In the genomic region with DNA sequence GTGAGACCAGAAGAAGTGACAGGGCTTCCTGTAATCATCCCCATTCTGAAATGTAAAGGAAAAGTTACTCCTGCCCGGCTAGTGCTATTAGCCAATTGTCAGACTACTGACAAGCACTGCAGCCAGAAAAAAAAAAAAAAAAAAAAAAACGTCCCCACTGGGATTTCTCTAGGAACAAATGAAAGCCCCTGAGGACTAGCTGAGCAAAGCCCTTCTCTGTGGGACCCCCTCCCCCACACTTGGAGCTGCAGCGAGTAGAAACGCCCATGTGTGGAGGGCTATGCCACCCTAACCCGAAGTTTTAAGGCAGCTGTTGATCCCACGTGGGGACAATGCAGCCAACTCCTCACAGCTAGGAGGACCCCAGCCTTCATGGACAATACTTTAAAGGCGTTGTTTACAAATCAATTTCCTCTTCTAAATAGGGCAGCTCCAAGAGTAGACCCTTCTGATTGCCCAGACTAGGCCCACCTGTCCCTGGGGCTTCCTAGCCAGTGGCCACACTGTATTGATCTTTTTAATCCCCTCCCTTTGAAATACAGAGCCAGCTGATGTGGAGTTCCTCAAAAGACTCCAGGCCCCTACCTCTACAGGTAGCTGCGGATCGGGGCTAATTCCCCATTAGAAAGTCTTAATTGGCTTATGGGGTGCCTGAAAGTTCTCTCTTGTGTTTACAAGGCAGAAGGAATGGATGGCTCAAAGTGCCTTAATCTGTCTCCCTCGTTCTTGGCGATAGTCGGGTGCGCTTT, we compare ENCODE assay signal across 20 mouse cellular contexts. TPM values are rescaled to one million over a fixed set of nuclear protein-coding genes. Genes with fewer than 3 reads are reported as not detected.
DNase-seq lines count a peak whose midpoint lies in the region; ATAC-seq lines count a peak whose summit lies in the region.
"Had no signal": no experiment of that assay in that cellular context is flagged by ENCODE, and none has a peak within 500 bp of the region (broad histone marks: within the 10 kb centered on the region; RNA-seq: fewer than 3 reads in every experiment).

No protein-coding gene starts in this region.

- H3K27ac ChIP-seq in hindbrain, embryonic 11.5 days (ENCODE audit: low read depth, low read length) = no peak overlapping the region
- H3K27ac ChIP-seq in hindbrain, embryonic 16.5 days (ENCODE audit: low read depth, low read length) = no peak overlapping the region
- H3K27ac ChIP-seq in intestine, embryonic 16.5 days (ENCODE audit: low read length) = no peak overlapping the region
- H3K27ac ChIP-seq: embryonic facial prominence, embryonic 15.5 days; heart, embryonic 10.5 days; hindbrain, postnatal 0 days; kidney, postnatal 0 days; limb, embryonic 13.5 days; liver, embryonic 13.5 days had no signal

- peaks cover 15% of the 10 kb centered on the region for H3K4me1 ChIP-seq in hindbrain, embryonic 11.5 days (replicated peaks; ENCODE audit: control insufficient read depth, insufficient read depth, low read length)
- peaks cover 12% of the 10 kb centered on the region for H3K4me1 ChIP-seq in hindbrain, embryonic 16.5 days (ENCODE audit: control insufficient read depth, insufficient read depth, low read depth, low read length)
- H3K4me1 ChIP-seq in intestine, embryonic 16.5 days (ENCODE audit: control insufficient read depth, insufficient read depth, low read length) = peaks cover 3% of the 10 kb centered on the region
- H3K4me1 ChIP-seq: liver, embryonic 13.5 days had no signal

- no peak overlapping the region for H3K4me3 ChIP-seq in hindbrain, embryonic 11.5 days (ENCODE audit: low read depth, low read length)
- H3K4me3 ChIP-seq in hindbrain, embryonic 16.5 days (ENCODE audit: low read length) = no peak overlapping the region
- no peak overlapping the region for H3K4me3 ChIP-seq in intestine, embryonic 16.5 days (ENCODE audit: low read length)
- H3K4me3 ChIP-seq: embryonic facial prominence, embryonic 15.5 days; heart, embryonic 10.5 days; limb, embryonic 13.5 days; liver, embryonic 13.5 days had no signal

- no peak overlapping the region for H3K4me2 ChIP-seq in hindbrain, embryonic 11.5 days (replicated peaks; ENCODE audit: low read depth, low read length)
- H3K4me2 ChIP-seq in hindbrain, embryonic 16.5 days (ENCODE audit: low read length) = no peak overlapping the region
- no peak overlapping the region for H3K4me2 ChIP-seq in intestine, embryonic 16.5 days (ENCODE audit: low read depth, low read length)
- H3K4me2 ChIP-seq: embryonic facial prominence, embryonic 15.5 days; limb, embryonic 13.5 days; liver, embryonic 13.5 days; lung, embryonic 14.5 days had no signal

- peaks cover 93% of the 10 kb centered on the region for H3K27me3 ChIP-seq in hindbrain, embryonic 11.5 days (ENCODE audit: control insufficient read depth, insufficient read depth, low read length)
- H3K27me3 ChIP-seq in hindbrain, embryonic 16.5 days (replicated peaks; ENCODE audit: control insufficient read depth, insufficient read depth, low read length) = peaks cover 79% of the 10 kb centered on the region
- peaks cover 85% of the 10 kb centered on the region for H3K27me3 ChIP-seq in intestine, embryonic 16.5 days (replicated peaks; ENCODE audit: control insufficient read depth, insufficient read depth, low read length)

- H3K36me3 ChIP-seq in hindbrain, embryonic 11.5 days (ENCODE audit: control insufficient read depth, insufficient read depth, low read length) = no peaks in the 10 kb centered on the region
- H3K36me3 ChIP-seq in hindbrain, embryonic 16.5 days (ENCODE audit: control insufficient read depth, insufficient read depth, low read length) = no peaks in the 10 kb centered on the region
- no peaks in the 10 kb centered on the region for H3K36me3 ChIP-seq in intestine, embryonic 16.5 days (ENCODE audit: control insufficient read depth, insufficient read depth, low read length)
- H3K36me3 ChIP-seq: embryonic facial prominence, embryonic 15.5 days; heart, embryonic 10.5 days; limb, embryonic 13.5 days; liver, embryonic 13.5 days had no signal

- no peak overlapping the region for H3K9ac ChIP-seq in hindbrain, embryonic 11.5 days (ENCODE audit: low read depth, low read length)
- no peak overlapping the region for H3K9ac ChIP-seq in hindbrain, embryonic 16.5 days (ENCODE audit: low read depth, low read length)
- H3K9ac ChIP-seq in intestine, embryonic 16.5 days (ENCODE audit: low read depth, low read length) = no peak overlapping the region
- H3K9ac ChIP-seq: embryonic facial prominence, embryonic 15.5 days; limb, embryonic 13.5 days; liver, embryonic 13.5 days; lung, embryonic 14.5 days had no signal

- WGBS in hindbrain, embryonic 11.5 days = 2% methylated on average over 13 of the region's 13 CpGs
- WGBS in hindbrain, embryonic 16.5 days = 1% methylated on average over 13 of the region's 13 CpGs
- 2% methylated on average over 13 of the region's 13 CpGs for WGBS in intestine, embryonic 16.5 days

- H3K9me3 ChIP-seq in hindbrain, embryonic 11.5 days (ENCODE audit: control insufficient read depth, low read length) = no peaks in the 10 kb centered on the region
- H3K9me3 ChIP-seq in hindbrain, embryonic 16.5 days (ENCODE audit: control insufficient read depth, low read length) = 0 out of 2 replicates have a peak, but pooled peaks cover 2% of the 10 kb centered on the region
- no peaks in the 10 kb centered on the region for H3K9me3 ChIP-seq in intestine, embryonic 16.5 days (ENCODE audit: control insufficient read depth, low read length)
- H3K9me3 ChIP-seq: embryonic facial prominence, embryonic 15.5 days; heart, embryonic 10.5 days; limb, embryonic 13.5 days; liver, embryonic 13.5 days had no signal

- no peak for ATAC-seq in hindbrain, embryonic 11.5 days (ENCODE audit: low FRiP score)
- ATAC-seq in hindbrain, embryonic 16.5 days = no peak
- ATAC-seq in intestine, embryonic 16.5 days = no peak
- ATAC-seq: hindbrain, postnatal 0 days had no signal

- peak; percentile 51 for DNase-seq in embryo, embryonic 11 days
- DNase-seq in embryo, embryonic 10 days (ENCODE audit: low spot score) = no peak
- peak; percentile 59 for DNase-seq in hindbrain, embryonic 11.5 days (ENCODE audit: low spot score)
- peak; percentile 43 for DNase-seq in retina, postnatal 1 day
- no peak for DNase-seq in retina, embryonic 14.5 days (ENCODE audit: low spot score)
- DNase-seq: cerebellum, adult 2 months; gastrocnemius, postnatal 36 days; heart, postnatal 10 days; kidney, adult 18-20 months; liver, embryonic 13.5 days; lung, embryonic 14.5 days; lung, postnatal 36 days had no signal

RNA-seq across cellular contexts. Expression of gene Neurog1, which starts 2.2 kb away (rescaled TPM):
- 30.6 and 37.4 TPM in 2 replicates for polyA plus RNA-seq in hindbrain, embryonic 11.5 days (2014; fragmentation: Nextera tagmentation; extraction: Ambion mirVana)
- 0.11 and 1.0 TPM in 2 replicates for polyA plus RNA-seq in hindbrain, embryonic 16.5 days (2015; fragmentation: Nextera tagmentation; extraction: Ambion mirVana)
- polyA plus RNA-seq in intestine, embryonic 16.5 days (2015; fragmentation: Nextera tagmentation; extraction: Ambion mirVana) = not detected in 2 replicates
- polyA plus RNA-seq: cerebellum, adult 2 months; kidney, postnatal 0 days; limb, embryonic 13.5 days; liver, embryonic 13.5 days; lung, embryonic 14.5 days; small intestine, adult 2 months had no signal

RNA-seq across cellular contexts. Expression of gene Cxcl14, which starts 46.6 kb away (rescaled TPM):
- polyA plus RNA-seq in hindbrain, embryonic 11.5 days (2014; fragmentation: Nextera tagmentation; extraction: Ambion mirVana) = 19.3 and 23.4 TPM in 2 replicates
- polyA plus RNA-seq in hindbrain, embryonic 16.5 days (2015; fragmentation: Nextera tagmentation; extraction: Ambion mirVana) = 7.8 and 10.2 TPM in 2 replicates
- 8.8 TPM in 2 replicates for polyA plus RNA-seq in intestine, embryonic 16.5 days (2015; fragmentation: Nextera tagmentation; extraction: Ambion mirVana)

Comparison
In these comparisons a context has a peak if more than half of its experiments do, and no peak if none do; other contexts are left out.
1. DNase-seq: peak in embryo, embryonic 11 days (single experiment), hindbrain, embryonic 11.5 days (single experiment) and retina, postnatal 1 day (single experiment); none in embryo, embryonic 10 days (single experiment) and retina, embryonic 14.5 days (single experiment).
2. RNA of gene Neurog1, which starts 2.2 kb away (polyA plus RNA-seq): 30.6 to 37.4 TPM in hindbrain, embryonic 11.5 days; 0.11 to 1.0 TPM in hindbrain, embryonic 16.5 days and not detected in intestine, embryonic 16.5 days; every median in the first group is over 10 times any median in the second.